Mouse (Mus musculus) heart, adult 2 months (tissue): Measurements from ENCODE around the gene Gm20388.

Experiments
- CTCF ChIP-seq: fragments of 200-600 bp; IDR thresholded peaks from 2 replicates; pipeline ENCODE4 v1.8.1; 2022; ENCODE audit warnings: antibody characterized with exemption, mild to moderate bottlenecking, moderate library complexity
- EP300 ChIP-seq: fragments of 200-500 bp; IDR thresholded peaks from 2 replicates; pipeline ENCODE4 v1.6.1; 2011; ENCODE audit warnings: low read depth, low read length, control low read depth; ENCODE audit not compliant: insufficient read depth
- POLR2A ChIP-seq: fragments of 200-500 bp; IDR thresholded peaks from 2 replicates; pipeline ENCODE4 v1.6.1; 2011; ENCODE audit warnings: mild to moderate bottlenecking, low read depth, low read length, control low read depth; ENCODE audit not compliant: insufficient read depth

DNA sequence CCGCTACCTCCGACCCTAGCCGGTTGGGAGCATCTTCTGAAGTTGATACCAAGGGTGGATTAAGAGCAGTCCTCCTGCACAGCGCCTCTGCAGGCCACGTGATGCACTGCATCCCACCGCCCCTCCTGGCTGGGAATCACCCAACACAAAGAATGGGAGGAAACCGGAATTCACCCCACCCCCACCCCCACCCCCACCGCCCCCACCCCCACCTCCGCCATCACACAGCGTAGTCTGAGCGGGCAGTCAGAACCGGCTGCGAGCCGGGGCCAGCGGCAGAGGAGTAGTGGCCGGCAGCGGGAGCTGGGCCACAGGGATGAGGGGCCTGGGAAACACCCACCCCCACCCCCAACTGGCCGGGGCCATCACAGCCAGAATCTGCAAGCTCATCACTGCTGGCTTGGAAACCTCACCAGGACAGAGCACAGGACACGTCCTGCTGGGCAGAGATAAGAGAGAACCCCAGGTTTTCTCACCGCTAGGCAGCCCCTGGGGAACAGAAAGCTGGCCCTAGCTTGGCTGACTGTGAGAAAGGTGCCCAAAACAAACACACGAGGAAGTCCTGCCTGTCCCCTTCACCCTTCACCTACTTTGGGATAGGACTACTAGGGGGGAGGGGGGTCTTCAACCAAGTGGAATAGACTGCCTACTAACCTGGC is 1472.1 kb downstream of the Gm20388 start:
- peak; percentile 78 for TF ChIP-seq CTCF
- 0 out of 2 replicates have a peak, but pooled peaks have one; percentile 23 for TF ChIP-seq EP300
- TF ChIP-seq POLR2A, result 0 out of 2 replicates have a peak, but pooled peaks have one; percentile 12
